Mouse (Mus musculus) embryonic facial prominence, embryonic 11.5 days (tissue): ENCODE results near the gene B4galnt4. TPM values are rescaled to one million over a fixed set of nuclear protein-coding genes. Genes with fewer than 3 reads are reported as not detected.

Experiments used
- ATAC-seq: fragments of 200-750 bp; cut with Nextera tagmentation; replicated peaks from 2 replicates; pipeline ENCODE4 v1.8.0; 2017; ENCODE audit warnings: low read depth; ENCODE audit not compliant: insufficient number of reproducible peaks, low FRiP score, low TSS enrichment
- DNase-seq: peaks from one replicate; pipeline ENCODE4 v3.0.0-alpha.2; 2015; ENCODE audit warnings: low spot score
- H3K27ac ChIP-seq: fragments of 300-500 bp; sonication (generic); replicated peaks from 2 replicates; pipeline ENCODE4 v1.5.1; 2014; ENCODE audit warnings: mild to moderate bottlenecking, low read depth, low read length, control low read depth
- H3K27me3 ChIP-seq: fragments of 300-500 bp; sonication (generic); 2 replicates; pipeline ENCODE4 v1.6.1; 2014; ENCODE audit warnings: mild to moderate bottlenecking, low read length, moderate library complexity, mixed read lengths; ENCODE audit not compliant: control insufficient read depth, insufficient read depth
- H3K36me3 ChIP-seq: fragments of 300-500 bp; sonication (generic); replicated peaks from 2 replicates; pipeline ENCODE4 v1.6.1; 2014; ENCODE audit warnings: low read depth, mild to moderate bottlenecking, low read length, moderate library complexity, mixed read lengths; ENCODE audit not compliant: control insufficient read depth, insufficient read depth
- H3K4me1 ChIP-seq: fragments of 300-500 bp; sonication (generic); 2 replicates; pipeline ENCODE4 v1.6.1; 2014; ENCODE audit warnings: low read length, mixed read lengths; ENCODE audit not compliant: control insufficient read depth, insufficient read depth
- H3K4me2 ChIP-seq: fragments of 300-500 bp; sonication (generic); 2 replicates; pipeline ENCODE4 v1.6.1; 2014; ENCODE audit warnings: low read depth, mild to moderate bottlenecking, control low read depth, low read length, moderate library complexity
- H3K4me3 ChIP-seq: fragments of 300-500 bp; sonication (generic); 2 replicates; pipeline ENCODE4 v1.5.1; 2014; ENCODE audit warnings: low read depth, low read length, control low read depth
- H3K9ac ChIP-seq: fragments of 300-500 bp; sonication (generic); replicated peaks from 2 replicates; pipeline ENCODE4 v1.6.1; 2014; ENCODE audit warnings: mild to moderate bottlenecking, control low read depth, low read length
- H3K9me3 ChIP-seq: fragments of 300-500 bp; sonication (generic); replicated peaks from 2 replicates; pipeline ENCODE4 v1.6.1; 2016; ENCODE audit warnings: mild to moderate bottlenecking, low read length, inconsistent platforms, mixed read lengths; ENCODE audit not compliant: control insufficient read depth
- WGBS: fragments of 180-500 bp; shearing (Covaris S2); extraction: QIAGEN DNeasy Blood & Tissue Kit; methylation state at CpG from one replicate; pipeline ENCODE4 v1.1.7; 2014; 5-methylcytosine and 5-hydroxymethylcytosine counted together
- polyA plus RNA-seq: library from polyadenylated mRNA; unstranded; fragments of >200 nt; fragmentation: Nextera tagmentation; extraction: Ambion mirVana; gene quantifications from 2 replicates; pipeline ENCODE4 v1.2.1, GENCODE M21; 2014

B4galnt4 gene
- polyA plus RNA-seq, 1 experiment from 2014 or later, result 15.8 TPM

DNA sequence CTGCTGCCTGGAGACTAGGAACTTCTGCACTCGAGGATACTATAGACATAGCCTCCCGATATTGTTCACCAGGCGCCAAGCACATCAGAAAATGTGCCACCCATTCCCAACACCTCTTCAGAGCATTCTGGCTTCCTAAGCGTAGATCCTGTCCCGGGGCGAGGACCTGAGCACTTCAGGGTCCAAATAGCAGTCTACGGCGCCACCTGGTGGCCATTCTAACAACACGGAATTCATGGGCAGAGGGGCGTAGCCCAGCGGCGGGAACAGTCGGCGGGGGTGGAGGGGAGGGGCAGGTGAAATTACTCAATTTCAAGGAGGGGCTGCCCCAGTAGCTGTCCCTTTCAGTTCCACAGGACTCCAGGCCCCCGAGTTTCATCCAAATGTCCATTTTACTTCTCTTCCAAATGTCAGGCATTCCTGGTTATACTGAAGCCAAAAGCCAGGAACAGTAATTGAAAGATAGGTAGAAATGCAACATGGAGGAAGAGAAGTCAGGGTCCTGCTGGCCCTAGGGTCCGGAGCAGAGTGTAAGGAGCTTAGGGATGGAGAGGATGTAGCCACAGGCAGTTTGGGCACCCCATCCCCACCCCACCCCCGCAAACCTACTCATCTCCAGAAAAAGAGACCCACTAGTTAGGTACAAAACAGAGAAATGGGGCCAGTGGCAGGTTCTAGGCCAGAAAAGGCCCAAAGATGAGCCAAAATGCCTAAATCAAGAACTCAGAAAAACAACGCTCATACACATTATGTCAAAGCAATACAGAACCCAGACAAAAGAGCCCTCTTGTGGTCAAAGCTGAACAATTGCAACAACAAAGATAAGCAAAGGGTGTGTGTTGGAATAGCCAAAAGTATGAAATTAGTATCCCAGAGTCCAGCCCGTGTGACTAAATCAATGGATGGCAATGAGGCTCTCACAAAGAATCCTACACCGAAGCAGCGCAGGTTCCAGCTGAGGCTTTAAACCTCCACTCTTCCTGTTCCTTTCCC lies 12.4 kb upstream of the B4galnt4 start:
- no peaks in the 10 kb centered on the region for H3K36me3 ChIP-seq
- no peaks in the 10 kb centered on the region for H3K27me3 ChIP-seq
- H3K4me1 ChIP-seq, result no peaks in the 10 kb centered on the region; the same call in none of the 2 replicates
- H3K9me3 ChIP-seq, result no peaks in the 10 kb centered on the region
- H3K4me2 ChIP-seq, result peak overlapping the region; percentile 82
- peak overlapping the region; percentile 39 for H3K9ac ChIP-seq
- 9% methylated on average over 21 of the region's 21 CpGs for WGBS
- peak; percentile 79 for ATAC-seq
- H3K4me3 ChIP-seq, result peak overlapping the region; percentile 30
- peak; percentile 94 for DNase-seq
- no peak overlapping the region for H3K27ac ChIP-seq

DNA sequence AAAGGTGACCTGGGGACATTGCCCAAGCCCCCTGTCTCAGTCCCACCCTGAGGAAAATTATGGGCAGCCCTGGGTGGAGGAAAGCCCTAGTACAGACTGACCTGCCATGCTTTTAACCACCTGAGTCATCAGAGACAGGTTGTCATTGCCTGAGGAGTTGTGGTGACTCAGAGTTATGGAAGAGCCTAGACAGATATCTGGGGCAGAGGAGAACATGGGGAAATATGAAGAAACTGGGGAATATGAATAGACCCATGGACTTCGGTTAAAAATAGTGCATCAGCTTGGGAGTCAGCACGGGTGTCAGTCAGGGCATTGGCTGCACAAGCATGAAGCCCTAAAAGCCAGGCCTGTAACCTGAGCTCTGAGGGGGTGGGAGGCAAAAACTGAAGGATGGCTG lies 11.6 kb upstream of the B4galnt4 start:
- DNase-seq, result no peak
- H3K4me1 ChIP-seq, result no peaks in the 10 kb centered on the region; the same call in none of the 2 replicates
- no peak overlapping the region for H3K27ac ChIP-seq
- no peaks in the 10 kb centered on the region for H3K27me3 ChIP-seq
- 70% methylated on average over 2 of the region's 2 CpGs for WGBS
- no peaks in the 10 kb centered on the region for H3K9me3 ChIP-seq
- ATAC-seq, result no peak
- H3K4me3 ChIP-seq, result no peak overlapping the region
- H3K4me2 ChIP-seq, result no peak overlapping the region
- no peaks in the 10 kb centered on the region for H3K36me3 ChIP-seq
- no peak overlapping the region for H3K9ac ChIP-seq

DNA sequence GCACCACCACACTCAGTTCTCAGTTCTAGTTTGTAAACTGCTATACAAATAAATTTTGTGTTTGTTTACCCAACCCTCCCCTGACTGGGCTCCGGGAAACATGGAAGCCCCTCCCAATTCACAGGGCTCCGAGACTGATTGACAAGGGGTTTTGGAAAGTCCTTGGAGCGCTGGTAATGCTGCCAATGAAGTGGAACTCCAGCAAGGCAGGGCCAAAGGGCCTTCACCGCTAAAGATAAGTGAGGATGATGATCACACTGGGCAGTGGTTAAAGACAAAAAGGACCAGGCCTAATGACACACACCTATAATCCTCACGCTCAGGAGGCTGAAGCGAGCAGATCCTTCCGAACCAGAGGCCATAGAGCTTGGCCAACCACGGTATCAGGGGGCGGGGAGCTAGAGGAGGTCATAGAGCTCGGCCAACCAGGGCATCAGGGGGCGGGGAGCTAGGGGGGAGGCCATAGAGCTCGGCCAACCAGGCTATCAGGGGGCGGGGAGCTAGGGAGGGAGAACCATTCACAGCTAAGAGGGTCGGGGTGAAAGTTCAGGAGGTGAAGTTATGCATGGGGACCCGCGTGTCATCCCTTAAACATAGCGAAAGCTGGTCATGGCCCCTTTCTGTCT lies 9.7 kb upstream of the B4galnt4 start:
- Histone ChIP-seq H3K27me3 (no peaks in the 10 kb centered on the region), H3K4me1 (no peaks in the 10 kb centered on the region; the same call in none of the 2 replicates), H3K27ac (no peak overlapping the region), H3K9me3 (no peaks in the 10 kb centered on the region), H3K4me2 (no peak overlapping the region), H3K4me3 (no peak overlapping the region), H3K9ac (no peak overlapping the region), H3K36me3 (no peaks in the 10 kb centered on the region)
- WGBS, result 66% methylated on average over 17 of the region's 17 CpGs
- no peak for DNase-seq
- ATAC-seq, result no peak

DNA sequence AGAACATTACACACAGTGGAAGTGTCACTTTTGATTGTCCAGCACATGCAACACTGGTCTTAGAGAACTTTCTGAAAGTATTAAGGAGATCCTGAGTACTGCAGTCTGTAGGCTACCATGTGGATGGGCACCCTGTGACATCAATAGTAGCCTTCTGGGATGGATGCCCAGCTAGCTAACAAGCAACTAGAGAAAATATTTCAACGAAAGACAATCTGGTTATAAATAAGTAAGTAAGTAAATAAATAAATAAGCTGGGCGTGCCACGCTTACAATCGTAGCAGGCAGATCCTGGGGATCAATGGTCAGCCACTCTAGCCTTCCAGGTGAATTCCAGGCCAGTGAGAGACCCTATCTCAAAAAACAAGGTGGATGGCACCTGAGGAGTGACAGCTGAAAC lies 8.9 kb upstream of the B4galnt4 start:
- Histone ChIP-seq H3K9me3 (no peaks in the 10 kb centered on the region), H3K4me1 (no peaks in the 10 kb centered on the region; the same call in none of the 2 replicates), H3K9ac (no peak overlapping the region), H3K36me3 (no peaks in the 10 kb centered on the region), H3K4me3 (no peak overlapping the region), H3K4me2 (no peak overlapping the region), H3K27me3 (no peaks in the 10 kb centered on the region), H3K27ac (no peak overlapping the region)
- 83% methylated on average over 4 of the region's 4 CpGs for WGBS
- ATAC-seq (no peak), DNase-seq (no peak)

DNA sequence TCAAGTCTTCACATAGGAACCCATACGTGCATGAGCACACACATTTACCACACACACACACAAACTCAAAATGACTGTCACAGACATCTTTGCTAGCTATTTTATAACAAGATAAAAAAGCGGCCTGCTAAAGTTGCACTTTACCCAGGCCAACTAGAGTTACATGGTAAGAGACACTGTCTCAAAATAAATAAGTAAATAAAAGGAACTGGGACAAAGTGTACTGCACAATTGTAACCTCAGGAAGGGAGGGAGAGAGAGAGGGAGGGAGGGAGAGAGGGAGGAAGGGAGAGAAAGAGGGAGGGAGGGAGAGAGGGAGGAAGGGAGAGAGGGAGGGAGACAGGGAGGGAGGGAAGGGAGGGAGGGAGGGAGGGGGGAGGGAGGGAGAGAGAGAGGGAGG lies 8.5 kb upstream of the B4galnt4 start:
- 78% methylated on average over 2 of the region's 2 CpGs for WGBS
- Histone ChIP-seq H3K9me3 (no peaks in the 10 kb centered on the region), H3K4me3 (no peak overlapping the region), H3K4me2 (no peak overlapping the region), H3K9ac (no peak overlapping the region), H3K27ac (no peak overlapping the region), H3K27me3 (no peaks in the 10 kb centered on the region), H3K36me3 (no peaks in the 10 kb centered on the region), H3K4me1 (no peaks in the 10 kb centered on the region; the same call in none of the 2 replicates)
- DNase-seq, result no peak
- no peak for ATAC-seq

DNA sequence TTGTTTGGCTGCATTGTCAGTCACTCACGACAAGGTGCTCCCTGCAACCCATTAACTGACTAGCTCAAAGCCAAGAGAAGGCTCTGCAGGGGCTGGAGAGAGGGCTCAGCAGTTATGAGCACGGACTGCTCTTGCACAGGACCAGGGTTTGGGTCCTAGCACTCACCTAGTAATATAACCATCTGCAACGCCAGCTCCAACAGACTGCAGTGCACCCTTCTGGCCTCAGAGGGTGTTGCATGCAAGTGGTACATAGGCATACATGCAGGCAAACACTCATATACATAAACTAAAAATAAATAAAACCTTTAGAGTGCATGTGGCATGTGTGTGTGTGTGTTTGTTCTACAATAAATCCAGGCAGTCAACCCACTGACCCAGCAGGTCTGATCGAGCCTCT lies 5.1 kb upstream of the B4galnt4 start:
- H3K27ac ChIP-seq, result no peak overlapping the region
- H3K4me3 ChIP-seq, result no peak overlapping the region
- no peak overlapping the region for H3K9ac ChIP-seq
- ATAC-seq (no peak), DNase-seq (no peak)
- no peaks in the 10 kb centered on the region for H3K36me3 ChIP-seq
- H3K9me3 ChIP-seq, result no peaks in the 10 kb centered on the region
- no peak overlapping the region for H3K4me2 ChIP-seq
- no peaks in the 10 kb centered on the region; the same call in 1 of the 2 replicates for H3K4me1 ChIP-seq
- WGBS, result 76% methylated on average over 4 of the region's 4 CpGs
- no peaks in the 10 kb centered on the region for H3K27me3 ChIP-seq

DNA sequence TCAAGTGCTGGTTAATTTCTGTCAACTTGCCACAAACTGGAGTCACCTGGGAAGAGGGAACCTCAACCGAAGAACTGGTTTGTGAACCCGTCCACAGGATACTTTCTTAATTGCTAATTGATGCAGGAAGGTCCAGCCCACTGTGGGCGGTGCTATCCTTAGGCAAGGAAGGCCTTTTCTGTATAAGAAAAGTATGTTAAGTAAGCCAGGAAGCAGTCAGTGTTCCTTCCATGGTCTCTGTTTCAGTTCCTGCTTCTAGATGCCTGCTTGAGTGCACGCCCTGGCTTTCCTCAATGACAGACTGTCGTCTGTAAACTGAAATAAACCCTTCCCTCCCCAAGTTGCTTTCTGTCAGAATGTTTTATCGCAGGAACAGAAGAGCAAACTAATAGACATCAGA lies 3.9 kb upstream of the B4galnt4 start:
- H3K4me2 ChIP-seq, result no peak overlapping the region
- no peaks in the 10 kb centered on the region for H3K36me3 ChIP-seq
- 93% methylated on average over 6 of the region's 6 CpGs for WGBS
- H3K9ac ChIP-seq, result no peak overlapping the region
- no peak for DNase-seq
- no peak overlapping the region for H3K27ac ChIP-seq
- H3K4me1 ChIP-seq, result no peaks in the 10 kb centered on the region; the same call in 1 of the 2 replicates
- no peak for ATAC-seq
- H3K9me3 ChIP-seq, result no peaks in the 10 kb centered on the region
- no peaks in the 10 kb centered on the region for H3K27me3 ChIP-seq
- H3K4me3 ChIP-seq, result no peak overlapping the region

DNA sequence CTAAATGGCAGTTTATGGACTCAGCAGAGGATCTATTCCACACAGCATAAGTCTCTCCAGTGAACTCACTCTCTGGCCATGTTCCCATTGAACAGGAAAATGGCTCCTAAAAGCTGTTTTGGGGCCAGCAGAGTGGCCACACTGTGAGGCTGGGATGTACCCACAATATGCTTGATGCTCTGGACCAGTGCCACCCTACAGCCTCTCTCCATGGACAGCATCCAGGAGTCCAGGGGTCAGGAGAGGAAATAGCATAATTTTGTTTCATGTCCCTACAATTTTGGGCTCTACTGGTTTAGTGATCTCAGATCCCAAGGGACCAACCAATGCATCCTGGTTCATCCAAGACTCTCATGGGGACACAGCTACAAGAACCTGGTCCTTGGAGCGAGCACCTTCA lies 3.4 kb upstream of the B4galnt4 start:
- 100% methylated on average over 1 of the region's 1 CpGs for WGBS
- ATAC-seq (no peak), DNase-seq (no peak)
- Histone ChIP-seq H3K4me2 (no peak overlapping the region), H3K4me3 (no peak overlapping the region), H3K36me3 (no peaks in the 10 kb centered on the region), H3K9ac (no peak overlapping the region), H3K27me3 (no peaks in the 10 kb centered on the region), H3K9me3 (no peaks in the 10 kb centered on the region), H3K27ac (no peak overlapping the region), H3K4me1 (no peaks in the 10 kb centered on the region; the same call in 1 of the 2 replicates)
